In the genomic region with DNA sequence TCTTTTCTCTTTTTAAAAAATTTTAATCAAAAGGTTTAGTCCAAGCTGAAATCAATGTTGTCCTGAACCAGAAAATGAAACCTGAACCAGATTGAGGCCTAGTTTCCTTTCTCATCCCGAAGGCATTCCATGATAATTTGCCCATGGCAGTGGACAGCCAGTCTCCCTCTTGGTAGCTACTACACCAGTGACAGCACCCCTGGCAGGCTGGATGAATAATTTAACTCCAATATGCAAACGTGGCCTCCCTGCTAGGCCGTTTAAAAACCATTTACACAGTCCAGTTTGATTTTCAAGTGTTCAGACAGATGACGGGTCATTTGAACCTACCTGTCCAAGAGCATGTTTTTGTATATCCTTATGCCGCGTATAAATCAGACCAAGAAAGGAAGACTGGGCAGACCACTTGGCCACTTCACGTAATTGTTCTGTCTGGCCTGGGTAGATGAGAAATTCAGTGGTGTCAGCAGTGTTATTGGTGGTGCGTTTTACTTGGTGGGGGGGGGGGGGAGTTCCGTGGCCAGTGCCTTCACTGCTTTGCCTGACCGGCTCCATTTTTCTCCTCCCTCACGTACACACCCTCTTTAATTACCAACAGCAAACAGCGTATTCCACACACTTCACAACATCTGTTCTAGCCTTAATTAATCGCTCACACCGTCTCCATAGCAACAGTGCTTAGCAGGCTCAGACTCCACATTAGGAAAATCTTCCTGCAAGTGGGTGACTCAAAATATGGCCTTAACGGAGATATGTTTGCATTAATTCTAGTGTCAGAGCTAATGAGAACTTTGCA, we compare ENCODE assay signal across 8 mouse cellular contexts.
DNase-seq lines count a peak whose midpoint lies in the region; ATAC-seq lines count a peak whose summit lies in the region.

No protein-coding gene starts in this region.

- H3K4me2 ChIP-seq in limb, embryonic 12.5 days, result peak overlapping the region; percentile 24; the same call in 1 of the 2 replicates

- no peaks in the 10 kb centered on the region for H3K9me3 ChIP-seq in limb, embryonic 12.5 days

- H3K27me3 ChIP-seq in limb, embryonic 12.5 days, result no peaks in the 10 kb centered on the region; the same call in 1 of the 2 replicates

- no peak overlapping the region for H3K27ac ChIP-seq in limb, embryonic 12.5 days

- no peak overlapping the region for H3K9ac ChIP-seq in limb, embryonic 12.5 days (replicated peaks)

- no peak overlapping the region for H3K4me3 ChIP-seq in limb, embryonic 12.5 days (replicated peaks)

- no peaks in the 10 kb centered on the region for H3K36me3 ChIP-seq in limb, embryonic 12.5 days

- DNase-seq in embryo, embryonic 10 days (ENCODE audit: low spot score), result peak; percentile 63
- DNase-seq in embryo, embryonic 9.5 days (ENCODE audit: extremely low spot score), result no peak
- peak; percentile 50 to 51 for DNase-seq in right cerebral cortex, adult 2 months (ENCODE audit: low spot score in 2 of 2)
- DNase-seq in right cerebral cortex, postnatal 25 days, result no peak
- DNase-seq in telencephalon, adult 2 months (ENCODE audit: low read depth, low spot score), result peak; percentile 86
- no peak for DNase-seq in adrenal gland, postnatal 25 days

- peaks cover 27% of the 10 kb centered on the region for H3K4me1 ChIP-seq in limb, embryonic 12.5 days (replicated peaks)

- ATAC-seq in limb, embryonic 12.5 days (ENCODE audit: insufficient number of reproducible peaks, insufficient read depth, low FRiP score, low TSS enrichment, low read depth), result no peak
- ATAC-seq in monocyte, adult 5-6 weeks (replicated peaks; ENCODE audit: insufficient number of reproducible peaks, low FRiP score, low TSS enrichment, poor library complexity, severe bottlenecking), result no peak

- 32% methylated on average over 15 of the region's 15 CpGs for WGBS in limb, embryonic 12.5 days

Comparison
In these comparisons a context has a peak if more than half of its experiments do, and no peak if none do; other contexts are left out.
1. DNase-seq: peak in embryo, embryonic 10 days (single experiment), right cerebral cortex, adult 2 months (2 of 2) and telencephalon, adult 2 months (single experiment); none in embryo, embryonic 9.5 days (single experiment), right cerebral cortex, postnatal 25 days (single experiment) and adrenal gland, postnatal 25 days (single experiment).